Mouse (Mus musculus) neural tube, embryonic 14.5 days (tissue): ENCODE measurements around the gene Tex10. TPM values are rescaled to one million over a fixed set of nuclear protein-coding genes. Genes with fewer than 3 reads are reported as not detected.

ENCODE experiments used
- polyA plus RNA-seq: library from polyadenylated mRNA; unstranded; fragments of >200 nt; fragmentation: Nextera tagmentation; extraction: Ambion mirVana; gene quantifications from 2 replicates; pipeline ENCODE4 v1.2.1, GENCODE M21; 2014

The Tex10 gene
- polyA plus RNA-seq, 1 experiment from 2014 or later: 45.7 TPM

Other genes starting within 250 kb of the Tex10 start
- 52.3 and 69.2 TPM in 2 replicates for gene Erp44, start 193.9 kb downstream of the Tex10 start, polyA plus RNA-seq
- 6.1 and 6.2 TPM in 2 replicates for gene Invs, start 193.7 kb downstream of the Tex10 start, polyA plus RNA-seq
- gene Msantd3, start 66.5 kb upstream of the Tex10 start, polyA plus RNA-seq: 23.8 and 27.0 TPM in 2 replicates
- gene Tmeff1, start 111.7 kb upstream of the Tex10 start, polyA plus RNA-seq: 312 and 361 TPM in 2 replicates
- 2.7 TPM in 2 replicates for gene Cavin4, start 190.1 kb upstream of the Tex10 start, polyA plus RNA-seq